Mouse (Mus musculus): ENCODE measurements around the gene Rab4a. TPM values are rescaled to one million over a fixed set of nuclear protein-coding genes. Genes with fewer than 3 reads are reported as not detected.

Rab4a gene
- total RNA-seq, 2 experiments from 2014 or later, result 45.1 to 50.6 TPM

Other genes starting within 250 kb of the Rab4a start
- 10 to 100 TPM; 37.7 to 43.3 TPM for gene Rhou, start 152.1 kb upstream of the Rab4a start, total RNA-seq (2021)
- gene Ccsap, start 54.2 kb downstream of the Rab4a start, total RNA-seq (2021), result 10 to 100 TPM; 62.6 to 74.7 TPM
- 10 to 100 TPM; 10.2 to 11.9 TPM for gene Acta1, start 88.8 kb downstream of the Rab4a start, total RNA-seq (2021)
- gene Nup133, start 143.3 kb downstream of the Rab4a start, total RNA-seq (2021), result 10 to 100 TPM; 21.7 to 23.5 TPM
- 10 to 100 TPM; 17.3 to 20.1 TPM for gene Abcb10, start 177.1 kb downstream of the Rab4a start, total RNA-seq (2021)
- gene Taf5l, start 215.4 kb downstream of the Rab4a start, total RNA-seq (2021), result 10 to 100 TPM; 21.2 to 23.9 TPM
- 10 to 100 TPM; 12.1 to 12.9 TPM for gene Urb2, start 215.5 kb downstream of the Rab4a start, total RNA-seq (2021)

All from left cerebral cortex, adult 18-20 months (tissue).